Mouse (Mus musculus) hindbrain, embryonic 14.5 days (tissue): ENCODE measurements around the gene 2410015M20Rik. TPM values are rescaled to one million over a fixed set of nuclear protein-coding genes. Genes with fewer than 3 reads are reported as not detected.

ENCODE experiments used
- ATAC-seq: fragments of 200-750 bp; cut with Nextera tagmentation; 2 replicates; pipeline ENCODE4 v1.8.0; 2017; ENCODE audit warnings: moderate number of reproducible peaks, mild to moderate bottlenecking, moderate TSS enrichment, moderate library complexity; ENCODE audit not compliant: low FRiP score
- DNase-seq: peaks from one replicate; pipeline ENCODE4 v3.0.0-alpha.2; 2015; ENCODE audit warnings: low spot score
- H3K27ac ChIP-seq: fragments of 300-500 bp; sonication (generic); 2 replicates; pipeline ENCODE4 v1.5.1; 2014; ENCODE audit warnings: mild to moderate bottlenecking, moderate library complexity
- H3K27me3 ChIP-seq: fragments of 300-500 bp; sonication (generic); 2 replicates; pipeline ENCODE4 v1.6.1; 2014; ENCODE audit warnings: mild to moderate bottlenecking, low read length, mixed read lengths; ENCODE audit not compliant: control insufficient read depth, insufficient read depth
- H3K36me3 ChIP-seq: fragments of 300-500 bp; sonication (generic); replicated peaks from 2 replicates; pipeline ENCODE4 v1.6.1; 2014; ENCODE audit not compliant: control insufficient read depth, insufficient read depth
- H3K4me1 ChIP-seq: fragments of 300-500 bp; sonication (generic); replicated peaks from 2 replicates; pipeline ENCODE4 v1.6.1; 2014; ENCODE audit warnings: antibody characterized with exemption, low read length, mixed read lengths; ENCODE audit not compliant: control insufficient read depth, insufficient read depth
- H3K4me2 ChIP-seq: fragments of 300-500 bp; sonication (generic); replicated peaks from 2 replicates; pipeline ENCODE4 v1.6.1; 2014; ENCODE audit warnings: mild to moderate bottlenecking, moderate library complexity
- H3K4me3 ChIP-seq: fragments of 300-500 bp; sonication (generic); replicated peaks from 2 replicates; pipeline ENCODE4 v1.5.1; 2014; ENCODE audit warnings: mild to moderate bottlenecking, low read length
- H3K9ac ChIP-seq: fragments of 300-500 bp; sonication (generic); 2 replicates; pipeline ENCODE4 v1.6.1; 2014
- H3K9me3 ChIP-seq: fragments of 300-500 bp; sonication (generic); 2 replicates; pipeline ENCODE4 v1.6.1; 2016; ENCODE audit warnings: low read length; ENCODE audit not compliant: control insufficient read depth
- WGBS: fragments of 180-500 bp; shearing (Covaris S2); extraction: QIAGEN DNeasy Blood & Tissue Kit; methylation state at CpG from one replicate; pipeline ENCODE4 v1.1.7; 2014; 5-methylcytosine and 5-hydroxymethylcytosine counted together
- polyA plus RNA-seq: library from polyadenylated mRNA; unstranded; fragments of >200 nt; fragmentation: Nextera tagmentation; extraction: Ambion mirVana; gene quantifications from 2 replicates; pipeline ENCODE4 v1.2.1, GENCODE M21; 2014

The 2410015M20Rik gene
- 179 and 193 TPM in 2 replicates for polyA plus RNA-seq

GRCm38 (mm10) chr17:56609452-56610171 is at the start of gene 2410015M20Rik:
TSS of gene 2410015M20Rik (minus strand) at chr17:56609771.
- Histone ChIP-seq H3K9ac (peak within 1 kb of the TSS; percentile 82), H3K4me2 (peak within 1 kb of the TSS; percentile 77), H3K4me1 (peaks cover 20% of the 10 kb centered on the region), H3K4me3 (peak within 1 kb of the TSS; percentile 66), H3K36me3 (peaks cover 41% of the 10 kb centered on the region), H3K27me3 (no peaks in the 10 kb centered on the region), H3K27ac (peak within 1 kb of the TSS; percentile 82), H3K9me3 (no peaks in the 10 kb centered on the region)
- DNase-seq = peak; percentile 95
- under 1% methylated on average over 44 of the region's 44 CpGs for whole genome bisulfite sequencing
- ATAC-seq = peak; percentile 88

- no peaks in the 10 kb centered on the region for H3K27me3 ChIP-seq
- no peak overlapping the region for H3K4me3 ChIP-seq
- WGBS = 82% methylated on average over 6 of the region's 6 CpGs
- ATAC-seq (no peak), DNase-seq (no peak)
- H3K9ac ChIP-seq = no peak overlapping the region
- H3K4me2 ChIP-seq = no peak overlapping the region
- H3K9me3 ChIP-seq = no peaks in the 10 kb centered on the region
- no peaks in the 10 kb centered on the region for H3K4me1 ChIP-seq
- no peak overlapping the region for H3K27ac ChIP-seq
- H3K36me3 ChIP-seq = no peaks in the 10 kb centered on the region
Observed at GRCm38 (mm10) chr17:56656171-56656570, 46.6 kb upstream of the 2410015M20Rik start.

DNA sequence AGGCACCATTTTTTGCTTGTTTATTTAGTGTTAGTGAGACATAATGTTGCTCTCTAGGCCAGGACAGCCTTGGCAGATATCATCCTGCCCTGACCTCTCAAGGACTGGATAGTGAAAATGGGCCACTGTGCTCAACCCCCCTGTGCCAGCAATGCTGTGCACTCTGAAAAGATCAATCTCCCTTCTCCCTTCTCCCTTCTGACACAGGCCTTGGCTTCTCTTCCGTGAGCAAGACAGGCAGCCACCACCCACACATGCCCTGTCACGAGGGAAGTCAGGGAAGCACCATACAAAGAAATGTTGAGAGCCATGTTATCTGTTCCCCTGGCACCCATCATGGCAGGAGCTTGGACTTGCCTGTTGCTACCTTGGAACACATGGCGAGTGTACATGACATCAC is 45.7 kb upstream of the 2410015M20Rik start:
- Histone ChIP-seq H3K27me3 (no peaks in the 10 kb centered on the region), H3K9ac (no peak overlapping the region), H3K27ac (no peak overlapping the region), H3K36me3 (no peaks in the 10 kb centered on the region), H3K9me3 (no peaks in the 10 kb centered on the region), H3K4me3 (no peak overlapping the region), H3K4me1 (no peaks in the 10 kb centered on the region), H3K4me2 (no peak overlapping the region)
- 86% methylated on average over 3 of the region's 3 CpGs for WGBS
- DNase-seq (no peak), ATAC-seq (no peak)

DNA sequence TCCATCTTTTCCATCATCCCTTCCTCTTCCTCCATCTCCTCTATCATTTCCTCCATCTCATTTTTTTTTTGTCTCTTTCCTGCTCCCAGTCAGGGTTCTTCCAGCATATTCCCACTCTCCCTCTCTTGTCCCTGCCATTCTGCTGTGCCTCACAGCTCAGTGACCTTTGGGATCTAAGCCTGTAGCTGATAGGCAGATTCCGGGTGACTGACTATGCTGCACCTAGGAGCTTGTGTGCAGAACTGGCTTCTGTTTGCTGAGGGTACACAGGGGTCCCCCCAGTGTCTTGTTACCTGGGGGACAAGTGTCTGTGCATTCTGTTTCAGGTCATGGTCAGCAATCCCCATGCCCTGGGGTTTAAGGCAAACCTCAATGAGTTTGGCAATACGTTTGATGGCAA is 45.2 kb upstream of the 2410015M20Rik start:
- Histone ChIP-seq H3K9ac (no peak overlapping the region), H3K27ac (no peak overlapping the region), H3K36me3 (no peaks in the 10 kb centered on the region), H3K4me2 (no peak overlapping the region), H3K27me3 (no peaks in the 10 kb centered on the region), H3K9me3 (no peaks in the 10 kb centered on the region), H3K4me1 (no peaks in the 10 kb centered on the region), H3K4me3 (no peak overlapping the region)
- ATAC-seq (no peak), DNase-seq (no peak)
- WGBS = 77% methylated on average over 2 of the region's 2 CpGs

- DNase-seq (no peak), ATAC-seq (peak; percentile 21; the same call in 1 of the 2 replicates)
- Histone ChIP-seq H3K4me3 (no peak overlapping the region), H3K9me3 (no peaks in the 10 kb centered on the region), H3K9ac (no peak overlapping the region), H3K27me3 (no peaks in the 10 kb centered on the region), H3K27ac (no peak overlapping the region), H3K36me3 (no peaks in the 10 kb centered on the region), H3K4me2 (no peak overlapping the region), H3K4me1 (no peaks in the 10 kb centered on the region)
- 40% methylated on average over 10 of the region's 10 CpGs for WGBS
Observed at GRCm38 (mm10) chr17:56651801-56652200, 42.2 kb upstream of the 2410015M20Rik start.

DNA sequence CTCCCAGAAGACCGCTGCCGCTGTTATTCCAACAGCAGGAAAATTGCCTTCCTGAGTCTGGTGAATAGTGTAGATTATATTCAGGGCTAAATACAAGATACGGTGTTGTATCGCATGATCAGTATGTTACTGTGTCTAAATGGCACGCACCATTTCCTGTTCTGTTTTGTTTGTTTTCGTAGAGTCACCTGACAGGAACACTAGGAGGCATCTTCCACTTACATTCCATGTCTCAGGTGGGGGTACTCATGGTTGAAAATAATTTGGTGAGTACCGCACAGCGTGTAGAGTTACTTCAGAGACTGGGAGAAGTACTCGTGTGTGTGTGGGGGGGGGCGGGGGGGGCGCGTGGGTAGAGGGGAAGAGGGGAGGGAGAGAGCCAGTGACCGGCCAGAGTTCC is 38.0 kb upstream of the 2410015M20Rik start:
- Histone ChIP-seq H3K27me3 (no peaks in the 10 kb centered on the region), H3K4me2 (no peak overlapping the region), H3K4me1 (no peaks in the 10 kb centered on the region), H3K9me3 (no peaks in the 10 kb centered on the region), H3K36me3 (no peaks in the 10 kb centered on the region), H3K27ac (no peak overlapping the region), H3K9ac (no peak overlapping the region), H3K4me3 (no peak overlapping the region)
- DNase-seq = no peak
- WGBS = 69% methylated on average over 11 of the region's 13 CpGs
- ATAC-seq = no peak

DNA sequence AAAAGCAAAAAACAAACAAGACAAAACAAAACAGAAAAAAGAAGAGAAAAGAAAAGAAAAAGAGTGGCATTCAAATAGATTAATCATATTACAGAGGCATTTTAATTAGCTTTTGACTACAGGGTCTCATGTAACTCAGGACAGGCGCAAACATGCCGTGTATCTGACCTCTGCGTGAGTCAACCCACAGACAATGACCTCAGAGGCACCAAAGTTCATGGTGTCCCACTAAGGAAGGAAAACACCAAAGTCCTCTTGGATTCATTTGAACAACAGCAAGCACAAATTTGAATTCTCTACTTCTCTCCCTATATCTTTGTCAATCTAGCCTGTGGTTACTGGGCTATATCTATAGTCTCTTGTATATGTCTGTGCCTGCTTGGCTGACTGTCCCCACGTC is 33.7 kb upstream of the 2410015M20Rik start:
- Histone ChIP-seq H3K36me3 (no peaks in the 10 kb centered on the region), H3K4me2 (no peak overlapping the region), H3K27ac (no peak overlapping the region), H3K4me3 (no peak overlapping the region), H3K9ac (no peak overlapping the region), H3K4me1 (no peaks in the 10 kb centered on the region), H3K9me3 (no peaks in the 10 kb centered on the region), H3K27me3 (no peaks in the 10 kb centered on the region)
- WGBS = 81% methylated on average over 4 of the region's 4 CpGs
- ATAC-seq (no peak), DNase-seq (no peak)

- Histone ChIP-seq H3K4me3 (no peak overlapping the region), H3K36me3 (no peaks in the 10 kb centered on the region), H3K27ac (no peak overlapping the region), H3K4me2 (no peak overlapping the region), H3K27me3 (no peaks in the 10 kb centered on the region), H3K4me1 (no peaks in the 10 kb centered on the region), H3K9me3 (no peaks in the 10 kb centered on the region), H3K9ac (no peak overlapping the region)
- DNase-seq = no peak
- ATAC-seq = no peak
- 85% methylated on average over 6 of the region's 6 CpGs for WGBS
Observed at GRCm38 (mm10) chr17:56634023-56634422, 24.5 kb upstream of the 2410015M20Rik start.

DNA sequence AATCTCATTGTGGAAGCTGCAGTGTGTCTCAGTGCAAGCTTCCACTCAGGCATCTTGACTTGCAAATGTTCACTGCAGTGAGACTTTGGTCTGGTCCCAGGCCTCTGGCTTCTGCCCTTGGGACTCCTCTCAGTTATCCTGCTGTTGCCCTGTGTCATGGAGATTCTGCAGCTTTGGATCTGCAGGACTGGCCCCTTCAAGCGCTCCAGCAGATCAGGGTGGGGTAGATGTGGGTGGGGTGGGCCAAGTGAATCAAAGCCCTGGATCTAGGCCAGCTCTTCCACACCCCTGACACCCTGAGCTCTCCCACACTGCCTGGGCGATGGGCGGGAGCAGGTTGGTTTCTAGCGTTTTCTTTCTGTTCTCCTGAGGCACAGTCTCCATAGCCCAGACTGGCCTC is 22.2 kb upstream of the 2410015M20Rik start:
- Histone ChIP-seq H3K9me3 (no peaks in the 10 kb centered on the region), H3K4me1 (peaks cover 6% of the 10 kb centered on the region; the same call in 1 of the 2 replicates), H3K9ac (no peak overlapping the region), H3K36me3 (no peaks in the 10 kb centered on the region), H3K4me2 (no peak overlapping the region), H3K27me3 (no peaks in the 10 kb centered on the region), H3K4me3 (no peak overlapping the region), H3K27ac (no peak overlapping the region)
- ATAC-seq (no peak), DNase-seq (no peak)
- WGBS = 58% methylated on average over 4 of the region's 4 CpGs
